Mouse (Mus musculus) neural tube, embryonic 15.5 days (tissue): ENCODE measurements around the gene Flvcr1. TPM values are rescaled to one million over a fixed set of nuclear protein-coding genes. Genes with fewer than 3 reads are reported as not detected.

Experiments used
- polyA plus RNA-seq: library from polyadenylated mRNA; unstranded; fragments of >200 nt; fragmentation: Nextera tagmentation; extraction: Ambion mirVana; gene quantifications from 2 replicates; pipeline ENCODE4 v1.2.1, GENCODE M21; 2015

Gene Flvcr1
- polyA plus RNA-seq, 1 experiment from 2014 or later: 7.5 TPM

Other genes with a start within 250 kb of the Flvcr1 start
- 26.5 and 27.3 TPM in 2 replicates for gene Rps6kc1, start 114.4 kb downstream of the Flvcr1 start, polyA plus RNA-seq
- 37.4 and 42.2 TPM in 2 replicates for gene Angel2, start 101.0 kb downstream of the Flvcr1 start, polyA plus RNA-seq
- 73.4 and 86.4 TPM in 2 replicates for gene Vash2, start 46.9 kb downstream of the Flvcr1 start, polyA plus RNA-seq
- not detected in 2 replicates for gene Spata45, start 10.5 kb upstream of the Flvcr1 start, polyA plus RNA-seq
- 14.4 and 16.0 TPM in 2 replicates for gene Tatdn3, start 36.8 kb upstream of the Flvcr1 start, polyA plus RNA-seq
- gene Nsl1, start 36.9 kb upstream of the Flvcr1 start, polyA plus RNA-seq: 4.6 and 7.6 TPM in 2 replicates
- gene Batf3, start 71.7 kb upstream of the Flvcr1 start, polyA plus RNA-seq: 3.5 and 3.6 TPM in 2 replicates
- not detected in 2 replicates for gene Fam71a, start 138.7 kb upstream of the Flvcr1 start, polyA plus RNA-seq
- gene Atf3, start 191.9 kb upstream of the Flvcr1 start, polyA plus RNA-seq: 1.8 and 1.9 TPM in 2 replicates